Mouse (Mus musculus): ENCODE data around the gene Gna11.

Gna11 gene

DNA sequence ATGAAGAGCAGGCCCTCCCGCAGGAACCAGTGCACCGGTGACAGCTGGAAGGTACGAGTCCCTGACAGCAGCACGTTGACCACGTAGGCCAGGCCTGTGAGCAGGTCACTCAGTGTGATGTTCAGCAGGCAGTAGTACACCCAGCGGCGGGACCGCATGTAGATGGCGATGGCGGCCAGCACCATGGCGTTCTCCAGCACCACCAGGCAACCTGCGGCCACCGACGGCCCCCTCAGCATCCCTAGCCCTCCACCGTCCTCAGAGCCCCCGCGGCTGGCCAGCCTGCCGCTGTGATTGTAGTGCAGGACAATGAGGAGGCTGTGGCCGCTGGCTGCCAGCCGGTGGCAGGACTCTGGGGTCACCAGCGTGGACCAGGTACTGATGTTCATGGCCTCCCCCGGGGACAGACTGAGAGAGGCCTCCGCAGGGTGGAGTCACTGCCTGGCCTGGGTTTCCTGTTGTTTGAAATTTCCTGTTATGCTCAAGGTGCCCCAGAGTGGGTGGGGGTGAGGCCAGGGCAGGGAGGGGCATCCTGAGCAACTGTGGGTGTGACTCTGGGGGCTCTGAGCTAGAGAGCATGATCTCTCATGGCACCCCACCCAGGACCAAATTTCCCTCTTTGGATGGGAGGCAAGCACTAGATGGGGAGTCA, 45.6 kb downstream of the Gna11 start:
- DNase-seq, result peak; percentile 54

GRCm38 (mm10) chr10:81498316-81499249, 46.4 kb downstream of the Gna11 start:
- DNase-seq, result peak; percentile 61

DNA sequence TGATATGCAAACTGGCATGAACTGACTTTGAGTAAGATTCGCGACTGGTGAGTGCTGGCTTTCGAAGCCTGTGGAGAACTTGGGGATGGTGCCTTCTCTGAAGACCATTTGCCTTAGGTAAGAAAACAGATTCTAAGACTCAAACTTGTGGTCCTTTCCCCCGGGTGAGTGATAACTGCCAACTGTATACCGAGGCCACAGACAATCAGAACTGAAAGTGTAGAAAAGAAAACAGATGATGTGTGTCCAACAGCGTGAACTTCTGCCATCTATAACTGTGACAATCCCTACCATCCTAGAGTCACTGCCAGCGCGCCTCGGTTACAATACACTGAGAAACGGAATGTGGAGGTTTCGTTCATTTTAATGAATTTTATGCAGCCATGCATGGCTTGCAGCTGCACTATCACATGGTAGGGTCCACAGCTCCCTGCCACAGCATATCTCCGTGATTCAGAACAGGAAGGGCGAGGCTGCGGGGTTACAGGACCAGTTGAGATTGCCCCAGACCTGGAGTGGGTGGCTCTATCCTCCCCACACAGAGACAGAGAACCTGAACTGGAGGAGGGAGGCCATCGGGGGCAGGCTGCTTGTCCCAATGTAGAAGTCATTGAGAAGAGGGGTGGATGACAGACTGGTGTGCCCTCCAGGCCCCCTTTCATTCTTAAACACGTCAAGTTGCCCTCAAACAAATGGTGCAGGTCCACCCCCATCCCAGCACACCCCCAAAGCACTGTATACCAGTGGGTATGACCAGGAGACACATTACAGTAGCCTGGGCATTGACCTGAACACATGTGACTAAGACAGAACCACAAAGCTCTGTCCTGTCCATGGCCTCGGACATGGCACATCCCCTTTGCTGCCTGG, 47.4 kb downstream of the Gna11 start:
- peak; percentile 71 for DNase-seq

DNA sequence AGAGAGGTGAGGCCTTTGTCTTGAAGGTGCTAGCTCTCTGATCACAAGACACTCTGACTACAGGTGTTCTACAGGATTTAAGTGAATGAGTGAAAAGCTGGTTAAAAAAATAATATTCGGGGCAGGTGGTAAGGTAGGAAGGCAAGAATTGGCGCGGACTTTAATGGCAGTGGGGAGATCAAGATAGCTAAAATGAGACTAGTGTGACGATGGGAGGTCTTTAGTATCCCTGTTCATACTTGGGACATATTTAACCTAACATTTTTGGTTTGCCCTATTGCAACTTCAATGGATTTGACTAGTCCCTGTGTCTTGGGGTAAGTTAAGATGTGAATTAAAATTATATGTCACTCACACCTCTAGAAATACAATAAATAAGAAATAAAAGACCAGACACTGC, 48.0 kb downstream of the Gna11 start:
- DNase-seq, result peak; percentile 68

GRCm38 (mm10) chr10:81496264-81496901, 48.6 kb downstream of the Gna11 start, which contains the start of gene Ncln:
TSS of gene Ncln (minus strand) at chr10:81496392.
- peak; percentile 98 for DNase-seq

- peak; percentile 76 for DNase-seq
These were observed 49.2 kb downstream of the Gna11 start for GRCm38 (mm10) chr10:81495616-81496263.

GRCm38 (mm10) chr10:81495151-81495550, 49.8 kb downstream of the Gna11 start:
- DNase-seq, result no peak

GRCm38 (mm10) chr10:81494260-81495041, 50.5 kb downstream of the Gna11 start:
- DNase-seq, result peak; percentile 57

DNA sequence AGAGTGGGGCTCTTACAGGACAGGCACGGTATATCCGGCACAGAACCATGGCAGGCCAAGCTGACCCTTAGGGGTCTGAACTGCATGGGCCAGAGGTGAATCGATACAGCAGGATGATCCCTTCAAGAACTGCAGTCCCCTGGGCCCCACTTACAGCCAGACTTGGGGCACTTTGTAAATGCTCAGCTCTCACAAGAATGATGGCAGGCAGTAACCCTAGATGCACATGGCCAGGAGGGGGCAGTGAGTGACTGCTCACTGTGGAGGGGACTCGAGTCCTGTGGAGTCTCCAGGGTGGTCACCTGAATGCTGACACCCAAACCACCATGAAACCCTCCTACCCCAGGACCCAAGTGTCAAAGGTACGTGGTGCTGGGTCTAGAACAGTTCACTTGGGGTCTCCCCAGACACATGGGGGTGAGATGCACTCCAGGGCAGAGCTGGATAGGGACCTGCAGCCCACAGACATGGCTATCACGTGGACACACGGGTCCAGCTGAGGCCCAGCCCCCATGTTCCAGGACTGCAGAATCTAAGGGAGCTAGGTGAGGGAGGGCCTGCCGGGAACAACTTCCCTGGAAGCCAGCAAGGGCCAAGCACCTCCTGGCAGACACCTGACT, 51.3 kb downstream of the Gna11 start:
- DNase-seq, result peak; percentile 49

DNA sequence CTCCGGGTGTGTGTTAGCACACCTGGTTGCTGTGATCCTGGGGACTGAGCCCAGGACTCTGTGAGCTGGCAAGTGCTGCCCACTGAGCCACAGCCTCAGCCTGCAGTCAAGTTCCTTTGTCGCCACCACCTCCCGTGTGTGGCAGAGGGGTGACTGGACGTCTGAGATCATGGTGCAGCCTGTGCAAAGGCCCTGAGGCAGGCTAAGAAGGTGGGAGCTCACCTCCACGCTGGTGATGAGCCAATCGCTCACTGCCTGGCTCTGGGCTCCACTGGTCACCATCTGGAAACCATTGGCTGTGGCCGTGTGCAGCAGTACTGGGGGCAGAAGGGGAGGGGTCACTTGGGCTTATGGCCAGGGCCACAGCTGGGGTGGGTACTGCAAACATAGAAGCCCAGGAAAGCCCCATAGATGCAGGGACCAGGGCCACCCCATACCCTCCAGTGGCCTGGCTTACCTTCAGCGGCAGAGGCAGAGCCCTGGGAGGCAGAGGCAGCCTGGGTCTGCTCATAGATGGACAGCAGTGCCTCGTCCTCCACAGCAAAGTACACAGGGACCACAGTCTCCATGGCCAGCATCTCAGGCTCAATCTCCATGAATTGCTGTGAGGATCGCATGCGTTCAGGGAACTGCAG, 52.3 kb downstream of the Gna11 start:
- DNase-seq, result peak; percentile 36

- no peak for DNase-seq
These were observed 54.0 kb downstream of the Gna11 start for GRCm38 (mm10) chr10:81491018-81491417.

DNA sequence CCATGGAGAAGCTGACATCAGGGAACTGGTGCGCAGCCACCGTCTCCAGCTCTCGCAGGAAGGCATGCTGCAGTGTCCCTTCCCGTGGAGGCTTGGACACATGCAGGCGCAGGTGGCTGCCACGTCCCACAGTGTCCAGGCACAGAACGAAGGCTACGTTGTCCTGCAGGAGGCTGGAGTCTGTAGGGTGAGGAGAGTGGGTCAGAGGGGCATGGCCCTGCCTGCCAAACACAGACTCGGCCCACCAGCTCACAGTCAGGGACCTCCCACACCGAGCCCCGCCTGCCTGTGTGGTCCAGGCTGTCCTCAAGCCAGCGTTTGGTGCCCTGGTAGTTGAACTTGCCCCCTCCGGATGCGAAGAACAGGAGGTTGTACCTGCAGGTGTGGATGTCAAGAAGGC, 55.0 kb downstream of the Gna11 start:
- no peak for DNase-seq

GRCm38 (mm10) chr10:81488081-81488480, 56.9 kb downstream of the Gna11 start:
- no peak for DNase-seq

GRCm38 (mm10) chr10:81486496-81486895, 58.5 kb downstream of the Gna11 start:
- no peak for DNase-seq

GRCm38 (mm10) chr10:81485479-81486018, 59.4 kb downstream of the Gna11 start:
- DNase-seq, result no peak

DNA sequence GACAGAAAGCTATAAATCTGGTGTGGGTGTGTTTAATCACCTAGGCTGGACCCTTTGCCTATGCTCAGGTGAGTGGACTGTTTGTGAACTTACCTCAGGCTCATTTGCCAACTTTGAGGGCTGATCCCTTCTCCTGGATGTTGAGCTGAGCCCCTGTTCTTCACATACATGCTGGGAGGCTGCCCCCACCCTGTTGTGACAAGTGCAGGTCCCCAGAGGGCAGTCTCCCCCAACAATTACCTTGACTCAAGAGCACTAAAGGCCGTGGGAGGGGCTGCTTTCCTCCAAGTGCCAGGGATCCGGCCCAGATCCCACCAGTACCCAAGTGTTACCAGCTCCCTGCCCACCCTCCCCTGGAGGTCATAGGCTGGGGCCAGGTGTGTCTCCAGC, 59.9 kb downstream of the Gna11 start:
- DNase-seq, result no peak

GRCm38 (mm10) chr10:81484441-81485059, 60.4 kb downstream of the Gna11 start:
- DNase-seq, result no peak

DNA sequence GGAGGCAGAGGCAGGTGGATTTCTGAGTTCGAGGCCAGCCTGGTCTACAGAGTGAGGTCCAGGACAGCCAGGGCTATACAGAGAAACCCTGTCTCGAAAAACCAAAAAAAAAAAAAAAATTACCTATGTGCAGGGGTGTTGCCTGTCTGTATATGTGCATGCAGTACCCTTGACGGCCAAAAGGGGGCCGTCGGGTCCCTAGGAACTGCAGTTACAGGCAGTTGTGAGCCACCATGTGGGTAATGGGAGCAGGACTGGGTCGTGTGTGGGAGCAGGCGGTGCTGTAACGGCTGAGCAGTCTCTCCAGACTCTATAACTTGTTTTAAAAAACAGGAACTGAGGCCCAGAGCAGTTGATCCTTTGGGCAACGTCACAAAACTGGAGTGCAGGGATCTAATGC, 61.0 kb downstream of the Gna11 start:
- peak; percentile 66 for DNase-seq

GRCm38 (mm10) chr10:81482533-81482889, 62.5 kb downstream of the Gna11 start, which contains the start of gene Celf5:
TSS of gene Celf5 (minus strand) at chr10:81482709.
- peak; percentile 78 for DNase-seq
